Mouse (Mus musculus) adrenal gland, postnatal 25 days (tissue): ENCODE data around the gene Slc28a2. TPM values are rescaled to one million over a fixed set of nuclear protein-coding genes. Genes with fewer than 3 reads are reported as not detected.
A peak's percentile ranks its signal among the peaks of the same experiment; 100 is the strongest.
"Not testable (repeated sequence)": the region's sequence is repeated elsewhere in the genome, so short reads cannot be mapped to it uniquely, and the experiment has no call there.

Source experiments
- DNase-seq: peaks from one replicate; pipeline ENCODE4 v3.0.0; 2021; ENCODE audit warnings: mixed read lengths
- total RNA-seq: library from RNA; stranded (reverse); gene quantifications from 2 replicates; pipeline ENCODE4 v1.2.3, GENCODE M21; 2021

Slc28a2 gene
- total RNA-seq, 1 experiment from 2014 or later = 2.0 TPM

GRCm38 (mm10) chr2:122467351-122468013, 41.2 kb downstream of the Slc28a2 start:
- peak; percentile 96 for DNase-seq

GRCm38 (mm10) chr2:122469221-122469620, 42.9 kb downstream of the Slc28a2 start:
- DNase-seq = no peak

- DNase-seq = no peak
Measured at GRCm38 (mm10) chr2:122476585-122476984, 50.3 kb downstream of the Slc28a2 start.

- DNase-seq = not testable (repeated sequence)
Measured at GRCm38 (mm10) chr2:122483787-122484186, 57.5 kb downstream of the Slc28a2 start.

DNA sequence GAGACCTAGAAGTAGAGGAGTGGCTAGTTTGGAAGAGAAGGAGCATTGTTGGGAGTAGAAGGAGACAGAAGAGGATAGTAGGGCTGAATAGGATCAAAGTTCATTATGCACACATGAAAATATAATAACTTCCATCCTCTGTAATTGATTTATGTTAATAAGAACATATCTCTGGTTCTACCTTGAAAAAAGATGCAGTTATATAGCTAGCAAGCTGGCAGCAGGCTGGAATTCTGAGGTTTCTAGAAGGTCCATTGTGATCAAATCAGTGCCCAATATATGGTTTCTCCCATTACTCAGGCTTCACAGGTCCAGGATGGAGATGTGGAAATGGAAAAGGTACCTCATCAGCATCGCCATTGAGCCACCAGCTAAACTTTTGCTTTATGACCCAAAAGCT, 58.4 kb downstream of the Slc28a2 start, which contains the start of gene Gm14085:
Gm14085 (plus strand) TSS at position 301 of the 400 bp plus-strand sequence.
- DNase-seq = no peak

DNA sequence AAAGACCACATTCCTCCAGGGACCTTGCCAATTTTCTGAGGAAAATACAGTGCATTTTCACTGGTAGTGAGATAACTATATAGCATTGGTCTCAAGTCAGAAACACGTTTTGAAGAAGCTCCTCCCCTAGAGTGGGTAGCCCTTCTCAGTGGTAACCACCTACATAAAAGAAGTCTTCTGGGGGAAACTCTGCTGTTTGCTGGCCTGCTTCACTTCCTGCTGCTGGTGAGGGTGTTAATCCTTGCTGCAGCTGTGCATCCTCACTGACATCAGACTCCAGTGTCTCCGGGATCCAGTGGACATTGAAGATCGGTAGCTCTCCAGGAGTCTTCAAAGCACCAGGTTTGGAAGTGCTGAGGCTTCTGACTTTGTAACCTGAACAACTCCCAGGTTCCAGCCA, 59.4 kb downstream of the Slc28a2 start:
- DNase-seq = not testable (repeated sequence)

GRCm38 (mm10) chr2:122486122-122486521, 59.8 kb downstream of the Slc28a2 start:
- not testable (repeated sequence) for DNase-seq

DNA sequence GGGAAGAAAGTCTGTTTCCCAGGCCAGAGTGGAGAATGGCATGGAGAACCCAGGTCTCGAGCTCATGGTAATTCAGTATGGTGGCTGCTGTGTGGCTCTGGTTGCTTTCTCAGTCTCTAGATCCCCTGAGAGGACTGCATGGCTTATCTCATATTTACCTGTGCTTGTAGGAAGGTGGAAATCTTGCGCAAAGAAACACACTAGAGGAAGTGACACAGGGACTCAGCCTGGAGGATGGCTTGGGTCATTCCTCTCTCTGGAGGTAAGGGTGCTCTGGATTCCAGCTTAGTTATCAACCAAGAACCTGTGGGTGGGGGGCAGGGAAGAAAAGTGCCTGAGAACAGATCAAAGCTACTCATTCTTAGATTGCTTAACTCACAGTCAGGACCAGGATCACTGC, 60.4 kb downstream of the Slc28a2 start:
- no peak for DNase-seq

Other genes starting within 250 kb of the Slc28a2 start
- gene Patl2, start 240.3 kb upstream of the Slc28a2 start, total RNA-seq = not detected in 2 replicates
- gene Terb2, start 240.2 kb upstream of the Slc28a2 start, total RNA-seq = not detected in 2 replicates
- gene Sord, start 191.7 kb upstream of the Slc28a2 start, total RNA-seq = 64.9 and 71.6 TPM in 2 replicates
- gene Duox2, start 128.0 kb upstream of the Slc28a2 start, total RNA-seq = 0.19 TPM in 1 of 2 replicates, not detected in the other
- gene Duoxa2, start 127.6 kb upstream of the Slc28a2 start, total RNA-seq = not detected in 2 replicates
- gene Duoxa1, start 112.7 kb upstream of the Slc28a2 start, total RNA-seq = not detected in 2 replicates
- not detected in 2 replicates for gene Duox1, start 110.8 kb upstream of the Slc28a2 start, total RNA-seq
- 5.8 and 11.4 TPM in 2 replicates for gene Shf, start 57.3 kb upstream of the Slc28a2 start, total RNA-seq
- 0.18 TPM in 1 of 2 replicates, not detected in the other for gene Gm14085, start 58.5 kb downstream of the Slc28a2 start, total RNA-seq
- 2.0 and 5.0 TPM in 2 replicates for gene Gatm, start 184.8 kb downstream of the Slc28a2 start, total RNA-seq
- 0.70 TPM in 1 of 2 replicates, not detected in the other for gene AA467197, start 210.5 kb downstream of the Slc28a2 start, total RNA-seq